Mouse (Mus musculus): ENCODE results near the gene Gabbr2. TPM values are rescaled to one million over a fixed set of nuclear protein-coding genes. Genes with fewer than 3 reads are reported as not detected.

The Gabbr2 gene
- polyA plus RNA-seq, 1 experiment: 3.2 TPM

GRCm38 (mm10) chr4:47000626-47001395, 9.1 kb upstream of the Gabbr2 start:
- Histone ChIP-seq H3K4me1 (ENCODE audit: control insufficient read depth, insufficient read depth, low read length) (no peaks in the 10 kb centered on the region), H3K27ac (ENCODE audit: control insufficient read depth, insufficient read depth, low read depth, low read length) (no peak overlapping the region), H3K36me3 (ENCODE audit: control insufficient read depth, insufficient read depth, low read length) (no peaks in the 10 kb centered on the region), H3K4me3 (ENCODE audit: control insufficient read depth, low read depth, low read length) (no peak overlapping the region), H3K27me3 (ENCODE audit: control insufficient read depth, insufficient read depth, low read length) (no peaks in the 10 kb centered on the region)
- no peak for TF ChIP-seq POLR2A (IDR thresholded peaks at IDR 0.05; ENCODE audit: control insufficient read depth, low read depth, low read length)
- no peak for TF ChIP-seq CTCF (IDR thresholded peaks at IDR 0.05; ENCODE audit: control insufficient read depth, insufficient read depth, insufficient replicate concordance, low read depth, low read length)

DNA sequence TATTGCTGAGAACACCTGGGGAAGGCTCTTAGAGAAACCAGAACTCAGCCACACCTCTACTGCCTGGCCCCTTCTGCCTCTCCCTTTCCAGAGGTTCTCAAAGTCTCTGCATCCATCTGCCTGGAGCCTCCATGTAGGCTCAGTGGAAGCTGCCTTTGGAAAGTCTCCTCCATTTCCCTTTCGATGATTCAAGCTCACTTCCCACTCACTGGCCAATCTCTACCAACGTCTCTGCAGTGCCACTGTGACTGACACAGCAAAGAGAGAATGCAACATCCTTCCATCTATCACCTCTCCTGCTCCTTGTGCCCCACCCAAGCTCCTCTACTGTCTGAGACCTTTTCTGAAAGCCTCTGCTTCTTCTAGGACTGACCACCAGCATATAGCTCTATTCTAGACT, 6.3 kb upstream of the Gabbr2 start:
- Histone ChIP-seq H3K36me3 (ENCODE audit: control insufficient read depth, insufficient read depth, low read length) (no peaks in the 10 kb centered on the region), H3K4me1 (ENCODE audit: control insufficient read depth, insufficient read depth, low read length) (no peaks in the 10 kb centered on the region), H3K4me3 (ENCODE audit: control insufficient read depth, low read depth, low read length) (no peak overlapping the region), H3K27me3 (ENCODE audit: control insufficient read depth, insufficient read depth, low read length) (no peaks in the 10 kb centered on the region), H3K27ac (ENCODE audit: control insufficient read depth, insufficient read depth, low read depth, low read length) (no peak overlapping the region)
- TF ChIP-seq CTCF (IDR thresholded peaks at IDR 0.05; ENCODE audit: control insufficient read depth, insufficient read depth, insufficient replicate concordance, low read depth, low read length): no peak
- no peak for TF ChIP-seq POLR2A (IDR thresholded peaks at IDR 0.05; ENCODE audit: control insufficient read depth, low read depth, low read length)

DNA sequence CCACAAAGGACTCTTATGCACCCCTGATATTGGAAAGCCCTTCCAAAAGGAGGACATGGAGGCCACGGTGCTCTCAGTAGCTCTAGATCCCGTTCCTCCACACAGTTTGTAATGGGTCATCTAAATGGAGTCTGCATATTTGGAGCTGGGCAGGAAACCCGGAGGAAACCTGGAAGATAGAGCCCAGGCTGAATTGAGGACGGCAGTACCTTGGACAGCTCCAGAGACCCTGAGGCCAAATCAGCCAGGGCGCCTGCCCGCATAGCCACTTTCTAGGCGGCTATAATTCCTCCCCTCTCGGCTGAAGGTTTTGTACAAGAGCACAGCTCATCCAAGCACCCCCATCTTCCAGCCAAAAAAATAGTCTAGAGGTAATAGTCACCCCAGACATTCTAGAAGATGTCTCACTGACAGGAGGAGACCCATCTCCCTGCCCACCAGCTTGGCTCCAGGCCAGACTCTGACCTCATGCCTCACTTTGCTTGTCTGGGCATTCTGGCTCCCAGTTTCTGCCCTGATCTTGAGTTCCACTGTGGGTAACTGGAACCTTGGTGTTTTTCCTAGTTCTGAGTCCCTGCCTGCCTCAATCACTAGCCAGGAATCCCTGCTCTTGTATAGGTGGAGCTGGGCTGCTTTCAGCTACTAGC, 1.3 kb upstream of the Gabbr2 start:
- no peaks in the 10 kb centered on the region for H3K36me3 ChIP-seq (ENCODE audit: control insufficient read depth, insufficient read depth, low read length)
- H3K4me1 ChIP-seq (ENCODE audit: control insufficient read depth, insufficient read depth, low read length): peaks cover 9% of the 10 kb centered on the region
- TF ChIP-seq CTCF (IDR thresholded peaks at IDR 0.05; ENCODE audit: control insufficient read depth, insufficient read depth, insufficient replicate concordance, low read depth, low read length) (no peak), POLR2A (IDR thresholded peaks at IDR 0.05; ENCODE audit: control insufficient read depth, low read depth, low read length) (no peak)
- H3K4me3 ChIP-seq (ENCODE audit: control insufficient read depth, low read depth, low read length): no peak overlapping the region
- no peaks in the 10 kb centered on the region for H3K27me3 ChIP-seq (ENCODE audit: control insufficient read depth, insufficient read depth, low read length)
- no peak overlapping the region for H3K27ac ChIP-seq (ENCODE audit: control insufficient read depth, insufficient read depth, low read depth, low read length)

DNA sequence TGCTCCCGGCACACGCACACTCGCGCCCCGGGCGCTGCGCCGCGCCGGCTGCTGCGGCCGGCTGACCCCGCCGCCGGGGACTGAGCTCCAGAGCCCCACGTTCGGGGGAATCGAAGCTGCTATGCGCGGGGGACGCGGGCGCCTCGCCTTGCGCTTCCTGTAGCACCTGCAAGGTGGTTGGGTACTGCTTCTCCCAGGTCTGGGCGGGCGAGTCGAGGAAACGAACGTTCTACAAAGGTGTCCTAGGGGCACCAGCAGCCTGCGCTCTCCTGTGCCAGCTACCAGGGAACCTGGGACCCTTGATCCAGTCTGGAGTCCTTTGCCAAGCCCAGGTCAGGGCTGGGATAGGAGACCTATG, 265 bp upstream of the Gabbr2 start:
- no peaks in the 10 kb centered on the region for H3K36me3 ChIP-seq (ENCODE audit: control insufficient read depth, insufficient read depth, low read length)
- H3K4me3 ChIP-seq (ENCODE audit: control insufficient read depth, low read depth, low read length): no peak overlapping the region; the same call in 1 of the 2 replicates
- H3K27ac ChIP-seq (ENCODE audit: control insufficient read depth, insufficient read depth, low read depth, low read length): no peak overlapping the region
- H3K27me3 ChIP-seq (ENCODE audit: control insufficient read depth, insufficient read depth, low read length): no peaks in the 10 kb centered on the region
- peaks cover 9% of the 10 kb centered on the region for H3K4me1 ChIP-seq (ENCODE audit: control insufficient read depth, insufficient read depth, low read length)
- TF ChIP-seq CTCF (IDR thresholded peaks at IDR 0.05; ENCODE audit: control insufficient read depth, insufficient read depth, insufficient replicate concordance, low read depth, low read length) (no peak), POLR2A (IDR thresholded peaks at IDR 0.05; ENCODE audit: control insufficient read depth, low read depth, low read length) (no peak)

GRCm38 (mm10) chr4:46990281-46991015, 1.2 kb downstream of the Gabbr2 start:
- no peak overlapping the region for H3K27ac ChIP-seq (ENCODE audit: control insufficient read depth, insufficient read depth, low read depth, low read length)
- H3K4me3 ChIP-seq (ENCODE audit: control insufficient read depth, low read depth, low read length): peak overlapping the region; percentile 1; the same call in 1 of the 2 replicates
- TF ChIP-seq CTCF (IDR thresholded peaks at IDR 0.05; ENCODE audit: control insufficient read depth, insufficient read depth, insufficient replicate concordance, low read depth, low read length) (no peak), POLR2A (IDR thresholded peaks at IDR 0.05; ENCODE audit: control insufficient read depth, low read depth, low read length) (no peak)
- no peaks in the 10 kb centered on the region for H3K36me3 ChIP-seq (ENCODE audit: control insufficient read depth, insufficient read depth, low read length)
- peaks cover 9% of the 10 kb centered on the region for H3K4me1 ChIP-seq (ENCODE audit: control insufficient read depth, insufficient read depth, low read length)
- H3K27me3 ChIP-seq (ENCODE audit: control insufficient read depth, insufficient read depth, low read length): no peaks in the 10 kb centered on the region

DNA sequence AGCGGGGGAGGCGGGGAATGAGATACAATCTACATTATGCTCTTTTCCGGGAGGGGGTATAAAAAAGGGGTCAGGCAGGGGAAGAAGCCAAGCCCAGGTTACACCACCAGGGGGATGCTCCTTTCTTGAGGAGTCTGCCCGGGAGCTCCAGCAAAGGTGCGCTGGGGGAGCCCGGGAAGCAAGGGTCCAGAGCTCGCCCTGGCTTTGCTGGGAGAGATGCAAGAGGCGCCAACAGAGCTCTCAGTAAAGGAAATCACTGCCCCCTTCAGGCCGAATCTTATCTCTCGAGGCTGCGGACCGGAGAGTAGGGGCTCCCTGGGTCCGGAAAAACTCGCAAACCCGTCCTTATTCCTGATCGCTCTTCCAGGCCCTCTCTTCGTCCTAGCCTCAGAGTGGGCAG, 1.8 kb downstream of the Gabbr2 start:
- H3K36me3 ChIP-seq (ENCODE audit: control insufficient read depth, insufficient read depth, low read length): no peaks in the 10 kb centered on the region
- no peaks in the 10 kb centered on the region for H3K27me3 ChIP-seq (ENCODE audit: control insufficient read depth, insufficient read depth, low read length)
- H3K27ac ChIP-seq (ENCODE audit: control insufficient read depth, insufficient read depth, low read depth, low read length): no peak overlapping the region
- peaks cover 9% of the 10 kb centered on the region for H3K4me1 ChIP-seq (ENCODE audit: control insufficient read depth, insufficient read depth, low read length)
- H3K4me3 ChIP-seq (ENCODE audit: control insufficient read depth, low read depth, low read length): no peak overlapping the region
- TF ChIP-seq POLR2A (IDR thresholded peaks at IDR 0.05; ENCODE audit: control insufficient read depth, low read depth, low read length) (no peak), CTCF (IDR thresholded peaks at IDR 0.05; ENCODE audit: control insufficient read depth, insufficient read depth, insufficient replicate concordance, low read depth, low read length) (no peak)

GRCm38 (mm10) chr4:46988824-46989223, 2.8 kb downstream of the Gabbr2 start:
- Histone ChIP-seq H3K4me3 (ENCODE audit: control insufficient read depth, low read depth, low read length) (no peak overlapping the region), H3K4me1 (ENCODE audit: control insufficient read depth, insufficient read depth, low read length) (peaks cover 9% of the 10 kb centered on the region), H3K36me3 (ENCODE audit: control insufficient read depth, insufficient read depth, low read length) (no peaks in the 10 kb centered on the region), H3K27ac (ENCODE audit: control insufficient read depth, insufficient read depth, low read depth, low read length) (no peak overlapping the region), H3K27me3 (ENCODE audit: control insufficient read depth, insufficient read depth, low read length) (no peaks in the 10 kb centered on the region)
- TF ChIP-seq POLR2A (IDR thresholded peaks at IDR 0.05; ENCODE audit: control insufficient read depth, low read depth, low read length) (no peak), CTCF (IDR thresholded peaks at IDR 0.05; ENCODE audit: control insufficient read depth, insufficient read depth, insufficient replicate concordance, low read depth, low read length) (no peak)

Data from testis, adult 2 months (tissue).